Mouse (Mus musculus): ENCODE data around the gene Ints3.

Gene Ints3

DNA sequence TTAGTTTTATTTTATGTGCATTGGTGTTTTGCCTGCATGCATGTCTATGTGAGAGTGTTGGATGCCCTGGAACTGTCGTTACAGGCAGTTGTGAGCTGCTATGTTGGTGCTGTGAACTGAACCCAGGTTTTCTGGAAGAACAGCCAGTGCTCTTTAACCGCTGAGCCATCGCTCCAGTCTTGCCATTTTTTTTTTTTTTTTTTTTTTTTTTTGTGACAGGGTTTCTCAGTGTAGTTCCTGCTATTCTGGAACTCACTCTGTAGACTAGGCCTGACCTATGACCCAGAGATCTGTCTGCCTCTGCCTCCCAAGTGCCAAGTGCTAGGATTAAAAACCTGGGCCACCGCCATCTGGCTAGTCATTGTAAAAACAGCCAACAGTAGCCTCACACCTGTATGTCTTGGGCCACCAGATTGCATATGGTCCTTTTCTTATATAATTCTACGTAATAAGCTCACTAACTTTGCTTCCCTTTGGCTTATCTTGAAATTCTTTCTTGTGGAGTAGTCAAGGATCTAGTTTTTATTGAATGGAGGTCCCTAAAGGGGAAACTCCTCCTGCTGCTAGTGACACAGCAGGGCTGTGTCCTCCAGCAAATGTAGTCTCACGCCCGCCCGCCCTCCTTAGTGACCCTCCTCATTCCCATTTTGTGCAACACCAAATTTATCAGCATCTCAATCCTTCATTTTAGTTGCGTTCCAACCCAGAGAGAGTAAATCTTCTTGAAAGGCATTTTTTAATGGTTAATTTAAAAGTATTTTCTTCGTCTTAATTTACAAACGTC is 12.2 kb upstream of the Ints3 start:
- 76% methylated on average over 11 of the region's 11 CpGs for WGBS

DNA sequence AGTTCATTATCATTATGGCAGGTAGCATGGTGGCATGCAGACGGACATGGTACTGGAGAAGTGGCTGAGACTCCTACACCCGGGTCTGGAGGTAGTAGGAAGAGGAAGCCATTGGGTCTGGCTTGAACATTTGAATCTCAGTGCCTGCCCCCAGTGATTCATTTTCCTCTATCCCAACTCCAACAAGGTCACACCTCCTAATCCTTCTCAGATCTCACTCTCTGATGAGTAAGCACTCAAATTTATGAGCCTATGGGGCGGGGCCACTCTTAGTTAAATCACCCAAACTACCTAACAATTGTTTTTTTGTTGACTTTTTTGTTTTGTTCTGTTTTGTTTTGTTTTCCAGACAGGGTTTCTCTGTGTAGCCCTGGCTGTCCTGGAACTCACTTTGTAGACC is 10.6 kb upstream of the Ints3 start:
- 89% methylated on average over 3 of the region's 3 CpGs for WGBS

DNA sequence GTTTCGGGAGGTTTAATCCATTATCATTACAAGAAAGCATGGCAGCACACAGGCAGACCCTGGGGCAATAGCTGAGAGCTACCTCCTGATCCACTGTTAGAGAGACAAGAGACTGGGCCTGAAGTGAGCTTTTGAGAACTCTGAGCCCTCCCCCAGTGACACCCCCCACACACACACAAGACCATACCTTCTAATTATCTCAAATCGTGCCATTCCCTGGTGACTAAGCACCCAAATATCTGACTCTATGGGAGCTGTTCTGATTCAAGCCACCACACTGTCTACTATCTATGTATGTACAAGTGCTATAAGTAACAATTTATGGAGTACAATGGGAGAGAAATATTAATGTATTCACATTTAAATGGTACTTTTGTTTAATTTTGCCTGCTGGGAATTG is 7.3 kb upstream of the Ints3 start:
- WGBS: 84% methylated on average over 2 of the region's 2 CpGs

DNA sequence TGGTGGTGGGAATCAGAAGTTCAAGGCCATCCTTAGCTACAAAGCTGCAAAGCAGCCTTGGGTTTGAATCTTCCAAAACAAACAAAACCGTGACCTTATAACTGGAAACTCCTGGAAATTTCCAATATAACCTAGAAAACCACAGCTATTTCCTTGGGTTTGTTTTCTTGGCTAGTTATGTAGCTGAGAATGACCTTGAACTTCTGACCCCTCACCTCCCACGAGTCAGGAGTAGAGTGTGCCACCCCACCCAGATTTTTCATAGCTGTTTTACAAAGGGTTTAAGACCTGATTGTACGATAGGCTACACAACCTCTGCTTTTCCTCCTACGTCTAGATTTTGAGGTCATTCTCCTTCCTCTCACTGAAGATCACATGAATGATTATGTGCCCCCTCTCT is 3.7 kb upstream of the Ints3 start:
- 84% methylated on average over 4 of the region's 4 CpGs for WGBS

DNA sequence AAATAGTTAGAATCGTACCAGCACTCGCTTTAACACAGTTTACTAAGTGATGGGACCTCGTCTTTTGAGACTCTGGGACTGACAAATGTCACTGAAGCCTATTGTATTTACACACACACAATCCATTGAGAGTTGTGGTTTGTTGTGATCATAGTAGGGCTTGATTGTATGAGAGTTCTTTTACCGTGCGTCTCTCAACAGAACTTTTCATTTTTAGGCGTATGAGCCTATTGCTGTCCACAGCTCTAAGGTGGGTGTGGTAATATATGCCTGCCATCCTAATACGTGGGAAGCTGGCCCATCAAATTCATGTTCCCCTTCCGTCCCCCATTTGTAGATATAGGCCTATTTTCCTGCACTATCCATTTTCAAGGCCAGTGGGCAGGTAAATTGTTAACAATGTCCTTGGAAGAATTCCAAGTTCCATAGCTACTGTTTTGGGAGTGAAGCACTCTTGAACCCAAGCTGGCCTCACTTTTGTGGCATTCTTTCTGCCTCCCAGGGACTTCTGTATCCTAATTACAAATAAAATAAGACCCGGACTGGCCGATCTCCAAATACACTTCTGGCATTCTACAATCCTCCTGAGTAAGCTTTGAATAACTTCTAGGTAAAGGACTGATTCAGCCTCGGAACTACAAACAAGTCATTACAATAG is 780 bp upstream of the Ints3 start:
- WGBS: 39% methylated on average over 11 of the region's 11 CpGs

DNA sequence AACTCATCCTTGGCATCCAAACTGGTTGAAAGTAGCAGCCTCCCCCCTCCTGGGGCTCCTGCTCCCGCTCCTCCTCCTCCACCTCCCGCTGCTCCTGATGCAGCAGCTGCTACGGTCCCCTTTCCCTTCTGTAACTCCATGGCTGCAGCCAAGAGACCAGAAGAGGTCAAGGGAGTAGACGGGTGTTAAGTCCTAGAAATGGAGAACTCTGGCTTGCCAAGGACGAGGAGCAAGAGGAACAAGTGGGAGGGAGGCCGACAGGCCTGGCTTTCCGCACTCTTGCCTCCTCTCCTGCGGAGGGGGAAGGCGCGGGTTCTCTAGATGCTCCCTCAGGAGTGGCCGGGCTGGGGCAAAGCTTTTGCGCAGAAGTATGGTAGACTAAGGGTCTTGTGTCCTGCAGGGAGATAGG is 607 bp downstream of the Ints3 start:
- WGBS: under 1% methylated on average over 12 of the region's 12 CpGs

DNA sequence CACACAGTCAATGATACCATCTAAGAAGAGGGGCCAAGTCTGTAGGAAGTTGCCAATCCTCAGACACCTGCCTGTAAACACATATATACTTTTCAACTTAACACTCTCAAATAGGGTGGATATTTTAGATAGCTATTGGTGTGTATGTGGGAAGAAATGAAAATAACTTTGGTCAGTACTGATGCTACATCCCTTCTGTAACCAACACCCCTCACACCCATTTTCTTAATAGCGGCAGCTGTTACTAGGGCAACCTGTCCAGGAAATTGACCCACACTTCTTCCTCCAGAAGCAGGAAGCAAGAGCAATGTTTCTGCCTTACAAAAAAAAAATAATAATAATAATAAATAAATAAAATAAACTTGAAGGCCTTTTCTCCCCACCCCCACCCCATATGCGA is 1.1 kb downstream of the Ints3 start:
- 12% methylated on average over 2 of the region's 2 CpGs for WGBS

DNA sequence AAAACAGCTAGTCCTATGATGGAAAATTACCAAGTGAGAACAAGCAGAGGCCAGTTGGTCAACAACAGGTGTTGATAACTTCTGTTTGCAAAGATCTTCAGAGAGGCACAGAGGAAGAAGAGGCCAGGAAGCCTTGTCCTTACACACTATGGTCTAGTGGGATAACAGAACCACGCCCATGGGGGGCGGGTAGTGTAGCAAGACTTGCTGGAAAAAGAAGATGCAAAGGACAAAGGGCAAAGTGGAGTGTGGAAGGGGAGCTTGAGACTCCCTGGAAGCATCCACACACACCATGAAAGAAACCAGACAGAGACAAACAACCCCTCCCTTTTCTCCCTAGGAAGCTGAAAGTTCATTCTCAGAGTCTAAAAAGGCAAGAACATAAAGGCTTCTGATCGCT is 3.8 kb downstream of the Ints3 start:
- whole genome bisulfite sequencing: 90% methylated on average over 3 of the region's 3 CpGs

DNA sequence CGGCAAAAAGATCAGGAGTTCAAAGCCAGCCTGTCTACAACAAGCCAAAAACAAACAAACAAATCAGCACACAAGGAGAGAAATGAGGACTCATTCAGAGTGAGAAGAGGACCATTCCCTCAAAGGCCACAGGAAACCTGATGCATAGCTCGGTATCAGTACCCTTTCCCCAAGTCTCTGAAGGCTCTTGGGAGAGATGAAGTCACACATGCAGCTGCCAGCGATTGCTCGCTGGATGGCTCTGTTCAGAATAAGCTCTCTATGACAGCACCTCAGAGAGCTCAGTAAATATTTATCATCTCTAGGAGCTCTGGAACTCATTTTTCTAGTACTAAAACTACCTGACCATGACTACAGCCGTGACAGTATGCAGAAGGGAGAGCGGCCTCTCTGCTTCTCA is 5.2 kb downstream of the Ints3 start:
- 80% methylated on average over 6 of the region's 6 CpGs for WGBS

DNA sequence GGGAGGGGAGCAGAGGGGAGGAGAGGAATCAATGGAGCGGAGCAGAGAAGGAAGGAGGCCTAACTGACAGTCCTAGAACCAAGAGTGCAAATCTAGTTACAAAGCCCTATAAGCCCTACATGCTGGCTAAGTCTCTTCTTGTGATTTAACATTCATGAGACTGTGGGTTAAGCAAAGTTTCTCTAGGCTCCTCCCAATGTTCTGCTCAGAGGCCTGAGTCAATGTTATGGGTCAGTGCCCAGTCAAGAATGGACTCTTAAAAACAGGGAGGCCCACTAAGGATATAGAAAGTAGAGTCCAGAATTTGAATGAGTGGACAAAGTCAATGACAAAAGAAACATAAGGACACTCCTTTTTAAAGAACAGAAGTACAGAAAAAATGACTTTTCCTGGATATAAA is 5.8 kb downstream of the Ints3 start:
- WGBS: 100% methylated on average over 1 of the region's 1 CpGs

DNA sequence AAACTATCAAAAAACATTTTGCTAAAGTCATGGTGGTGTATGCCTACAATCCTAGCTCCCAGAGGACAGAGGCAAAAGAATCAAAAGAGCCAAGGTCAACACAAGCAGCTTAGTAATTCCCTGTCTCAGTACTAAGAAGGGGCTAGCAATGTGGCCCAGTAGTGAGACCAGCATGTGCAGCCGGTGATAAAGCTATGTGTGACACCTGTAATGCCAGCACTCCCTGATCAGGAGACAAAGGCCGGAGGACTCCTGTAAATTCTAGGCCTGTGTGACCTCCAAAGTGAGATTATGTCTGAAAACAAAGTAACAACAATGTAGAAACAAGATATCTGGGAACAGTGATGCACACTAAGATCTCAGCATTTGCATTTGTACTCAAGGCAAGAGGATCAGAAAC is 7.9 kb downstream of the Ints3 start:
- 88% methylated on average over 2 of the region's 2 CpGs for WGBS

DNA sequence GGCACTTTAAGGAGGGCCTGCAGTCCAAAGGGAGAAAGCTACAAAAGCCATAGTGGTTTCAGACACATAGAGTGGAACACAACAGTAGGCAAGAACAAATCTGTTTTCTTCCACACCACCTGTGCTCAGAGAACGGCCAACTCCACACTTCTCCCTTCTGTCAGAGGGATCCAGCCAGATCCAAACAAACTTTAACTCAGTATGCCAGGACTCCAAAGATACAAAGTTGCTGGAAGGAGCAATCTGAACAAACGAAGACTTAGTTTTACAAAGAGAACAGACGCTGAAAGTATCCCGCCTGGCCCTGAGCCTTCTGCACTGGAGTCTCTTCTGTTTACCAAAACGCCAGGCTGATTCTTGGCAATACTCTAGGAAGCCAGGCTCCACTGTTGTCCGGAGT is 12.7 kb downstream of the Ints3 start:
- 58% methylated on average over 6 of the region's 6 CpGs for WGBS

DNA sequence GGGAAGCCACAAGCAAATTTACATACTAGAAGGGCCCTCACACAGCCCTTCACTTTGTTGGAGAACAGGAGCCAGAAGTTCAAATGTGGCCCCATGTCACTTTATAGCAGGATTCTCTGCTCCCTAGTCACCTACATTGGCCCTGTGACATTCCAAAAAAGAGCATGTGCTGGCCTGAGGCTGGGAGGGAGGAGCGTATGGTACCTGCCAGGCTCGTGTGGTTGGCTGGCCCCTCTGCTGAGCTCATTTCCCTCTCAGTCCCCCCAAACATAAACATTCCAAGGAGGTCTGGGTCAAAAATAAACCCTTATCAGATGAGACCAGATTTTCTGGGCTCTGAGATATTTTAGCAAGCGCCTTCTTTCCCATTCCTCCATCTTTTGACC is 20.4 kb downstream of the Ints3 start:
- 81% methylated on average over 3 of the region's 3 CpGs for WGBS

DNA sequence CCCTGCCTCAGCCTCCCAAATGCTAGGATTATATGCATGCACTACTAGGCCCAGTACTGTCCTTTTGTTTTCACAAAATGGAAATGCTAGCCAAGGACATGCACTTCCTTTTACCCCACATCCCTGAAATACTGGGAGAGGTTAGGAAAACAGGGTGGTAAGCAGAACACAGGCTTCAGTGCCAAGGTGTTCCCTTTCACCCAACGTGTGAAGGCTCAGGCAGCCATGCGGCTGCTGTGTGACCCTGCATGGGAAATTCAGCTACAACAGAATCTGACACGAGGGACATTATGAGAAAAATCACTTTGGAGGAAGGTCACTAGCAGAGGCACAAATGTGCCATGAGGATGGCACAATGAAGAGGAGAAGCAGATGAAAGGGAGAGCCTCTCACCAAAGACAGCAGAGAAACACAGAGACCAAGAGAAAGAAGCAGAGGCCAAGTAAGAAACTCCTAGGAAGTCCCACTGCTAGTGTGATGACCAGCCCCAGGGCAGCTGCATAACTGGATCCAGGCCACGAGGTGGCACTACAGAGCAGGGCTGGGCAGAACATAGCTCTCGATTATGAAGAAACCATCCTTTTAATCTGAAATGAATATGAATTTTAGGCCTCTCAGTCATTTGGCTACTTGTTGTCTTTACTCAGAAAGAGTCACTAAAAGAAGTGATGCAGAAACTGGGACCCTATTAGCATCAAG is 21.0 kb downstream of the Ints3 start:
- 43% methylated on average over 5 of the region's 5 CpGs for WGBS

DNA sequence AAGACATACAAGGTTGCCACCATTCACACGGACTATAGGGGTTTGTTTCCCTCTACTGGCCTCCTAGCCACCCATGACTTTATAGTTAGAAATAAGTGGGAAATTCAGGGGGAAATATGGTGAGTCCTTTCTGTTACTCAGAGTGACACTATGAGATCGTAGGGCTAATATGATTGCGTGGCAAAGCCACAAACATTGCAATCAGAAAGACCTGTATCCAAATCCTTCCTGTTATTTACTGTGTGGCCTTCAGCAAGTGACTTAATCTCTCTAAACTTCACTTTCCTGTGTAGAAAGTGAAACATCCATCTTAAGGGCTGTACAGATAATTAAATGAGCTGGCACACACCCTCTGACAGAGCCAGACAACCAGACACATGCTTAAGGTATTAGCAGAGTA is 24.7 kb downstream of the Ints3 start:
- 93% methylated on average over 3 of the region's 3 CpGs for WGBS

DNA sequence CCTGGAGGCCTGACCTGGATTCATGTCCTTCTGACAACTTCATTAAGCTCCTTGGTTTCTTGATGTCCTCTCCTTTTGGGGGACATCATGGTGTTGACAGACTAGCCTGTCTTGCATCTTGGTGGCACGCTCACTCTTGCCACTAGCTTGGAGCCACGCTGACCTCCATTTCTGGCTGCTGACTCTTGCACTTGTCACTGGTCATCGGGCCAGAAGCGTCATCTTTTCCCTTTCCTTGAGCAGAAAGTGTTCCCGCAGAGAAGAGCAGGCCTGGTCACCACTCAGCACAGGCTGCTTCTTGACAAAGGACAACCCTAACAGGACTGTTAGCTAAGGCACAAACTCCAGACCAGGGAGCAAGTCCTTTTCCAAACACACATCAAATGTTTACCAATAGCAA is 27.0 kb downstream of the Ints3 start:
- WGBS: 98% methylated on average over 5 of the region's 5 CpGs

DNA sequence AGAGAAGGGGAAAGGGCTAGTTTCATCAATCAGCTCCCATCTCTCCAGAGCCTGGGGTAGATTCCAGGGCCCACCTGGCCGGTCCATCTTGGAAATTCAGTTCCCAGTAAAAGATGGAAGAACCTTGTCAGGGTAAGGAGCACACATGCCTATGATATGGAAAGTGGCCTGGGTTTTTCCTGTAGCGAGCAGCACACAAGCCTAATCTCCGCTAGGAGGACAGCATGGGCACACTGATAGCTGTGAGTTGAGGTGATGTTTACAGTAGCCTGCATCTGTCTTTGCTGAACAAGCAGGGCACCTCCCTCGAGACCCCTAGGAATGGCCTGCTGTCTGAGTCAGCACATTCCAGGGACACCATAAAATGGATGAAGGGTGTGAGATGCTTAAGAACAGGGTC is 28.8 kb downstream of the Ints3 start:
- 92% methylated on average over 4 of the region's 4 CpGs for WGBS

DNA sequence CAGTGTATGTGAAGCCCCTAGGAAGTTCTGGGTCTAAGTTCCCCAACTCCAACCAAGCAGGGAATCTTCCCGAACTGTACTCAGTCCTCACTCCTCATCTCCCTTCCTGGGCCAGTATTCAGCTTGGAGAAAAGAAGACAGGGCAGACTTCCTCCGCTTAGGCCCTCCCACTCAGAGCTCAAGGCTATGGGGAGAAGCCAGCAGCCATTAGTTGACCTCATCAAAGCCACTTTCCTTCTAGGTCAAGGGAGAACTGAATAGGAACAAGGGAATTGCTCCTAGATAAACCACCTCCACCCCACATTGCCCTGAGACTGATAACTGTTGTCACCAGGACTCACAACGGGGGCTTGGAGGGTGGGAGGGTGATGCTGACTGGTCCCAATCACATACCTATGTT is 29.3 kb downstream of the Ints3 start:
- WGBS: 94% methylated on average over 3 of the region's 3 CpGs

DNA sequence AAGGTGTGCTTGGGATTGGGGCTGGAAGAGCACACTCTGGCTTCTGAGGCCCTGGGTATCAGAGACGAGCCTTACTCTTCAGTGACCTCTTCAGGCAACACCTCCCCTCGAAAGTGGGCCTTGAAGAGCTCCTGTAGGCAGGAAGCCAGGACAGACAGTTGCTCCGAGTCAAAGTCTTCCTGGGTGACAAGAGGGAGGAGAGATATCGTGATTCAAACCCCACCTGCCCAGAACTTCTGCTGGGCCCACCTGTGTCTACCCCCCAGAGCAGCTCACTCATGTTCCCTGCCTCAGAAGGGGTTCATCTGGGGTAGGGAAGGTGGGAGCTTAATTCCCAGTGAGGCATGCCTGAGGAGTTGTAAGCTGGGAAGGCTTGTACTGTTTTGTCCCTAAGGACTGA is 32.4 kb downstream of the Ints3 start:
- WGBS: 76% methylated on average over 4 of the region's 4 CpGs

DNA sequence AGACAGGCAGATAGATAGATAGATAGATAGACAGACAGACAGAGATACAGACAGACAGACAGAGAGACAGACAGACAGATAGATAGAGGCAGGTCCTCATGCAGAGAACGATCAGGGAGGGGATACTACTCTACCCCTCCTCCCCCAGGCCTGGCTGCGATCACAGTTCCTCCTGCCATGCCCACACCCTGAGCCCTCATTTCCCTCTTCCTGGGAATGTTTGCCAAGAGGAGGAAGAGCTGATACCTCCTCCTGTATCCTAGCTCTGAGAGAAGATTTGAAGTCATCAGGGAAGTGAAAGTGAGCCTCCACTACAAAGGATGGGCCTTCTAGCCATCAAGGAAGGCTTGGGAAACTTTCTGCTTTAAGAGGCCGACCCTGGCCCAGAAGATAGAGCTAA is 37.8 kb downstream of the Ints3 start:
- WGBS: 57% methylated on average over 3 of the region's 3 CpGs

DNA sequence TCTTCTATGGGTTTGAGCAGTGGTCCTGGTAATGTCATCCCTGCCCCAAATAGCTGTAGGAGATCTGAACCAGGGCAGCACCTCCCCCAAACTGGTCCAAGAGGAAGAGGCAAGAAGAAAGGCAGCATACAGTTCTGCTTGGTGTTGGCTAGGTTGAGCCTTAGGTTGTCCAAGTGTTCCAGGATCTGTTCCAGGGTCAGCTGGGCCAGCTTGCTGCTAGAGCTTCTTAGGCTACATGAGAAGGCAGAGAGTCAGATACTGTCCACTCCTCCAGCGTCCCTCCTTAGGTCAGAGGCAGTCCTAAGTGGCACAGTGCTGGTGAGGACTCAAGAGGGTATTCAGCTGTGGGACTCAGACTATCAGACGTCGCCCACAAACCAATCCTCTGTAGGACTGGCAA is 40.8 kb downstream of the Ints3 start:
- 81% methylated on average over 3 of the region's 3 CpGs for whole genome bisulfite sequencing

DNA sequence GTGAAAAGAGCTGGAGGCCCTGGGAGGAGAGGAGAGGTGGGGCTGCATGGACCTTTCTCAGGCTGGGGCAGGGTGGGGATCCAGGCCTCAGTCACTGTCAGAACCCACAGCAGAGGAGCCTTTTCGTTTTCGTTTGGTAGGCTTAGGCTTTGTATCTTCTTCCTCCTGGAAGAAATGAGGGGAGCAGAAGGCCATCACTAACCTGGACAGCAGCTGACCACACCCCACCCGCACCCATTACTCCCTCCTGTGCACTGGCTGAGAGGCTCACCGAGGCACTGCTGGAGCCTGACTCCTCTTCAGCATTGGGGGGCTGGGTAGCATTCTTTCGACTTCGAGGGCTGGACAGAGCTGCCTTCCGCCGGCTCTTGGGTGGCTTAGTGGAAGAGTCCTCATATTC is 41.5 kb downstream of the Ints3 start:
- WGBS: 91% methylated on average over 8 of the region's 8 CpGs

DNA sequence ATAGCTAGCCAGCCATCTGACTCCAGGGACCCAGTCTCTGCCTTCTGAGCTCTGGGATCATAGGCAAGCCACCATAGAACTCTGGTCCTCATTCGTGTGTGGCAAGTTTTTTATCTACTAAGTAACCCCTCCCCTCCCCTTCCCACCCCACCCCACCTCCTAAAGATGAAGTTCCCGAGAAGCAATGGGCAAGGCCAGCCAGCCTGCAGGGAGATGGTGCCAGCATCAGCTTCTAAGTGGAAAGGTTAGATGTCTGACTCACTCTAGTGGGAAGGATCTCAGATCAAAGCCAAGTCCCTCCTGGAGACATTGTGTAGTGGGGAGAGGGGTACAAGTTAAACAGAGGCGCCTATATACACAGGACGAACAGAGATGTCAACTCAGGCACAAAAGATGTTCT is 42.4 kb downstream of the Ints3 start:
- WGBS: 64% methylated on average over 4 of the region's 4 CpGs

All from cerebral cortex, adult 2 months (tissue).